Mouse (Mus musculus) spleen, adult 12 weeks (tissue): Measurements from ENCODE around the gene Acsf3.
A peak's percentile ranks its signal among the peaks of the same experiment; 100 is the strongest.

Source experiments
- DNase-seq: peaks from one replicate; pipeline ENCODE4 v3.0.0; 2022; ENCODE audit warnings: low spot score

Acsf3 gene

DNA sequence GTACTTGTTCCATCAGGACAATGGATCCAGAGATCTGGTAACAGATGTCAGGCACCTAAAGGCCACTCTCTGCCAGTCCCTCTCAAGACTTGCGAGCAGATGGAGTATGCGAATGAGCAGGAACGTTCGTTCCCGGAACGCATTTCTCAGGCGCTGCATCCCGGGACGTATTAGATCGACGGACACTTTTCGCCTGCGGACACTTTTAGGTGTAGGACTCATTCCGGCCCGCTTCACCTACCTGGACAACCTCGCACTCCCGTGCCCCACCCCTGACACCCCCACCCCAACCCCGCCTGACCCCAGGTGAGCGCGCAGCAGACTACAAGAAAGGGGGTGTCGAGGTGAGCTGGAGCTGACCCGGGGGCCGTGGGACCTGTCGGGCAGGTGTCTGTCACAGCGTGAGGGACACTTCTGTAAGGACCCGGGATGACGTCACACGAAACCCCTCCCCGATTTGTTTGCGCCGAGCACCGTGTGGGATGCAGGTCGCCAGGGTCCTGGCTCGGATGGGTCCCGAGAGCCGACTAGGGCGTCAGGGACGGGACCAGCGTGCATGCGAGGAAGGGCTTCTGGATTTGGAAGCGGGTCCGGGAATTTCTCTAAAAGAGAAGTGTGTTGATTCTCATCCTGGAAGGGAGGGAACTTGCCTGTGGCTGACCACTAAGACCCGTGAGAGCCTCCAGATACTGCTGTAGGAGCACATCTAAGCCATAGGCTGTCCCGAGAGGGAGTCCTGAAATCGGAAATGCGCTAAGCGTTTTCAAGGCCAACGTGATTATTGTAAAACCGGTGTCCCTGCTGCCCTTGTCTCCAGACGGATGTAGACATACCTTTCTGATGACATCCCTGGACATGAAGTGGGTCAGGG, at the start of gene Acsf3:
Gene Acsf3, plus strand, starts transcription at position 202 of the 871 bp plus-strand sequence.
- DNase-seq: peak; percentile 34

DNA sequence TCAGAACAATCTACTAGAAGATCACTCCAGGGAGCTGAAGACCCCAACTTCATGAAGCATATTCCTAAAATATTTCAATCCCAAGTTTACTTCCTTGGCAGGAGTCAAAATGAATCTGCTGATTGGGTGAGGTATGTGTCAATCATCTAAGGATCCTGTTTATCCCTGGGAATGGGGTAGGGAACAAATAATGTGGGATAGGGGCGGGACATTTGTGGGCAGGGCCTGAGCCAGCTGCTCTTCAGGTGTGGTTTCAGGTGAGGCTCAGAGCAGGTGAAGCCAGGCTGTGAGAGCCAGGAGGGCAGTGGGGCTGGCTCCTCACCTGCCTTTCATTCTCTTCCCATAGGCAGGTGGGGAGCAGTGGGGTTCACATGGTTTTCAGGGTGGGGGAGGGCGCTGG, 48.5 kb upstream of the Acsf3 start:
- DNase-seq: no peak

DNA sequence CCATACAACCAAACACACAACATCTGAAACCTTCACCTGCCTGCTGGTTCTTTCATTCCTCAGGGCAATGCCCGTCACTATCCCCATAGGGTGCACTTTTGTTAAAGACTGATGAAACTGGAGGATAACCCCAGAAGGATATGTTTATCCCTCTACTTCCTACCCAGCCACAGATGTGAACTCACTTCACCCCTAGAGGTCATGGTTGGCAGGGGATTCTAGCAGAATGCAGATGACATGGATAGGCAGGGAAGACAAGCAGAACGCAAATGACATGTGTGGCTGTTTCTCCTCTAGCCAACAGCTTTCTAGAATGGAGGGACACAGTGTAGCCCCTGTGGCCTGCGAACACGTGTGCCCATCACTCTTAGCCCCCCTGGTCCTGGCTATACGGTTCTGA, 47.9 kb upstream of the Acsf3 start:
- DNase-seq: no peak

DNA sequence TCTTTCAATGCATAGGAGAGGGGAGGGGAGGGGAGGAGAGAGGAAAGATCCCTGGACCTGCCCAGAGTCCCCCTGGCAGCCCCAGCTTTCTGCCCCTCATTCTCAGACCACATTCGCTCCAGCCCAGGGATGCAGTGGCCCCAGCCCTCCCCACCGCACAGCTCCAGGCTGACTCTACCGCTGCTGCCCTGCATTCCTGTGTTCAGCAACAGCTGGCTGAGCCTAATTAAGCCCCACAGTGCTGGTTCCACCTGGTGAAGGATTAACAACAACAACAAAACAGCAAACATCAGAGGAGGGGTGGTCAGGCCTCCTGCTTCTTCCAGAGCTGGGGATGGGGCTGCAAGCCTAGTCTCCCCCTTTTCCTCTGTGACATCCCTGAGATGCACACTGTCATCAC, 46.7 kb upstream of the Acsf3 start:
- DNase-seq: no peak

DNA sequence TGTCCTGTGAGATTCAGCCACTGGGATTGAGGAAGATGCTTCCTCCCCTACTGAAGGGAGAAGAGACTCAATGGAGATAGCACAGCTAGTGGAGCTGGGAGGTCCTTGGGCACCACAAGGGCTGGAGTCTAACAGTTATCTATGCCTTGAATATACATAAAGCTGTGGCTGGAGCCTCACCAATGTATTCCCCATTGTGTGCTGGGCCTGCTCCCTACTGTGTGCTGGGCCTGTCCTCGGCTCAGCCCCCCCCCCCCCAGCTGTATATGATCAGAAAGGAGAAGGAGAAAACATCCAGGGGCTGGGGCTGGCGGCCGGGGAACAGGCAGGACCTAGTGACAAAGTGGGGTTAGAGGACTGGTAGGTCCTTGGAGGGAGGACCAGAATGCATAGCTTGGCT, 40.2 kb upstream of the Acsf3 start:
- no peak for DNase-seq

DNA sequence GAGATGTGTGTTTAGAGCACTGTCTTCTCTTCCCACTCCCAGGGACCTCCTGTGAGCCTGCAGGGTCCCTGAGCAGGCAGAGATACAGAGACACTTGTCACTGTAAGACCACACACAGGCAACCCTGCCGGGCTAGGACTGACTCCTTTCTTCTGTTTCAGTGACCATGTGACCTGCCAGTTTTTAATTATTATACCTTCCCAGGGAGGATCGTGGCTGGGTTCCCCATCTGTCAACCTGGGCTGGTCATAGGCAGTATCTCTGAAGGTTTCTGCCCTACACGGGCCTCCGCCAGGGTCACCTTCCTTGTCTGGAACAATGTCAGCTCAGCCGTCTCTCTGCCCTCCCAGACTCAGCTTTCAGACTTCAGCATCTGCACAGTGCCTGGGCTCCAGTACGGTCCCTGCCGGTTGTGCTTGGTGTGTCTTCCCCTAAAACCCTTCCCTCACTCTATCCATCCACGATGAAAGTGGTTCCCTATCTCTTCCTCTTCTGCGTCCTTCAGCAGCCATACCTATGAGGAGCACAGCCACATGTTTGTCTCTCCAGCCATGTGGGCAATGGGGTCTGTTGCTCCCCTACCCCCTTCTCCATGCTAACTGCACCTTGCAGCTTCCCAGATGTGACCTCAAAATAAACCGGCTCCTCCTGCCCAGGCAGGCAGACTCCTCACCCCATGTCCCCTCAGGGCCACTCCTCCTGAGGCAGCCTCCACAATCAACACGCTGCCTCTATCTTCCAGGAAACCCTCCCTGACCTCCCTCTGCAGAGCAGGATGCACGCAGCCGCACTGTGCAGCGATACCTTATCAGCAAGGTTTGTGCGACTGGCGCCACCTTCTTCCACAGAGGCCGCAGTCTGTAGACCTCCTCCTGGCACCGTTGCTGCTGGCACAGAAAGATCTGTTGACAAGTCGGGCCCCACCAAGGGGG, 39.5 kb upstream of the Acsf3 start:
- DNase-seq: peak; percentile 46

DNA sequence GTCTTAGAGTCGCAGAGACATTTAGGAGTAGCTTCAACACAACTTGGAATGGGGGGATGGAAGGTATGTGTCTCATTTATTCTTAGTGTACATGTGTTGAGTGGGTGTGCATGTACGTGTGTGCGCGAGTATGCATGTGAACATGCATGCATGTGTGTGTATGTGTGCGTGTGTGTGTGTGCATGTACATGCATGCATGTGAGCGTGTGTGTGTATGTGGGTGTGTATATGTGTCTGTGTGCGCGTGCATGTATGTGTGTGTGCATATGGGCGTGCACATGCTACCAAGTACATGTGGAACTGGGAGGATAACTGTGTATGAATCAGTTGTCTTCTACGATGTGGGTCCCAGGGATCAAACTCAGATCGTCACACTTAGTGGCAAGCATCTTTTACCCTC, 38.7 kb upstream of the Acsf3 start:
- DNase-seq: no peak

DNA sequence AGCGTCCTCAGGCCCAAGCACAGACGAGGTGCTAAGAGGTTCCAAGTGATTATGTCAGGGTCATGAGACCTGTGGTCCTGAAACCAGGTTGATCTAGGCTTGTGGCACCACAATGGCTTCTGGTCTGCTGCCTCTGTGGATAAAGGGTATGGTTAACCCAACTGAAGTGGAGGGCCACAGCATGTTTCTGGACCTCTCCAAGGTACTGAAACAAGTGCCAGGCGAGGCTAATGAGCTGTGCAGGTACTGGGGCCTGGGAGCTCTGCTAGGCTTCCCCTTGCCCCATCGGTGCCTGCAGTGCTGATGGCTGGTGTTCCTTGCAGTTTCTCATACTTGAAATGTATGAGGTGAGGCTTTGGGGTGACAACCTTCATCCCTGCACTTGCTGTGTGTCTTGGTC, 38.2 kb upstream of the Acsf3 start:
- no peak for DNase-seq

DNA sequence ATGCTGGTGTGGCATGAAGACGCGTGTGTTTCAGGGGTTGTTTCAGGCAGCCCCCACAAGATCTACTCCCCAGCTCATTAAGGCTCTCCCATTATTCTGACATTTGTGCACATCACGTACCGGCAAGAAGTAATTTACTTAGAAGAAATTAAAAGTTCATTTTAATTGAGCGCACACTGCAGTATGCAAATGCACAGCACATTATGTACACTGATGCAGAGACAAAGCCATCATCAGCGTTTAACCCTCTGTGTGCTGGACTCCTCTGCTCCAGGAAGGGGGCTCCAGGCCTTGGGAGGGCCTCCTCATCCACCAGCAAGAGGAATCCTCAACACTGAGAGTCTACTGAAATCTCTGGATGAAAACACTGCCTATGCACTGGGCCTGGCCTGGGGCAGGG, 37.4 kb upstream of the Acsf3 start:
- no peak for DNase-seq

DNA sequence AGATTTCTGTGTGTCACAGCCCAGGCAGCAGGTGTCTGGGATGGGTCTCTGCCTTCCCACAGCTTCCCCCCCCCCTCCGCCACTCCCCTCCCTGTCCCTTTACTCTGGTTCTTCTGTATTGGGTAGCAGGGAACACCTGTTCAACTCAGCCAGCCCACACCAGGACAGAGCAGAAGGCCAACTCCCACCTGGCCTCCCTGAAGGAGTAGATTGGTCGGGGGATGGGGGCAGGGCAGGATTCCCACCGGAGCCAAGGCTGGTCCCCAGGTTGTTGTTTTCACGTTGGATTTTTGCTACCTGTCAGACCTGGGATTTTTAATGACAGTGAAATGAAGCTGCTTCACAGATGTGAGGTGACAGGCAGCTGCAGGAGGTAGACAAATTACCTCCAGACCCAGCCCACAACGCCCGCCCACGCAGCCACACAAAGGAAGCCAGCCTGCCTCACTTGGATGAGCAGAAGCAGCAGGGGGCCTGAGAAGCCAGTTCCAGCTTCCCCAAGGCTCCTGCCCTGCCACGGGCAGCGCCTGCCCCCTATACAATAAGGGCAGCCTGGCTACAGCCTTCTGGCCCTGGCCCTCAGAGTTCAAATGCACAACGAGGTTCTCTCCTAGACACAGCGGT, 36.1 kb upstream of the Acsf3 start:
- DNase-seq: peak; percentile 57

DNA sequence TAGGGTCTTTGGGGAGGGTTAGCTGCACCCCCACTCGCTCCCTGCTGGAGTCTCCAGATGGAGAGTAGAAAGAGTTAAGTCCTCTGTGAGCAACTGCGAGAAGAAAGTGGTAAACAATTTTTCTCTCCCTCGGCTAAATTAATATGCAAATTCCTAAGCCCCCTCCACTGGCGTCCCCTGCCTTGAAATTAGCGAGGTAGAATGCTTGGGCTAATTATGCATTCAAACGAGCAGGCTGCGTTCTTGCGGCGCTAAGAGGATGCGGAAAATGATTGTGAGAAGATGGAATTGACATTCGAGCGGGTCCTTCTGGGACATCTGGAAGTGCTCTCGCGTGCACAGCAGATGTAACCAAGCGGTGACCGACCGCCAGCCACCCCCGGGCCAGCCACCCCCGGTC, 32.8 kb upstream of the Acsf3 start:
- no peak for DNase-seq

DNA sequence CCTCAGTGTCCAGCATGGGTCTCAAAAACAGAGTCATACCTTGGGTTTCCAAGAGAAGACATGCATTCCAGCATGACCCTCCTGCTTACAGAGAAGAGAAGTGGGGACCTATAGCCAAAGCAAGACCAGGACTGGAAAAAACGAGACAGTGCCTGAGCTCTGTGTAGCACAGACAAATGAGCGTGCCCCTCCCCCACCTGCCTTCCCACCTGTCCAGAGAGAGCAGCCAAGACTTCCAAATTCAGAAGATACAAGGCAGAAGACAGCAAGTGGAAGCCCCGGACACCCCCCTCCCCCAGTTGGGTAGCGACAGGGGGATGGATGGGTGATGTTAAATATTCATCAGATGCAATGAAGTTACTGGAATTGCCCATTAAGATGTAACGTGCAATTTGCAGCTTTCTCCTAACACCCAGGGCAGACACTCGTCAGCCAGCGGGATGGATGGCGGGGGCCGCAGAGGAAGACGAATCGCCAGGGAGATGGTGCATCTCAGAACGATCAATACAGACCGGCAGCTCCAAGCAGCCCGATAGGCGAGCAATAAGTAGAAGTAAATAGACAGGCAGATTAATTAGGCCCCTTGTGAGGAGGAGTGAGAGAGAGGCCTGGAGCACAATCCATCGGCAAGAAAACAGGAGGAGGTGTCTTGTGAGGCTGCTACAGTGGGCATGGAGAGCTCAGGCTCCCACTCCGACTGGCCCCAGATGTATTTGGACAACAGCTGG, 30.1 kb upstream of the Acsf3 start:
- no peak for DNase-seq

DNA sequence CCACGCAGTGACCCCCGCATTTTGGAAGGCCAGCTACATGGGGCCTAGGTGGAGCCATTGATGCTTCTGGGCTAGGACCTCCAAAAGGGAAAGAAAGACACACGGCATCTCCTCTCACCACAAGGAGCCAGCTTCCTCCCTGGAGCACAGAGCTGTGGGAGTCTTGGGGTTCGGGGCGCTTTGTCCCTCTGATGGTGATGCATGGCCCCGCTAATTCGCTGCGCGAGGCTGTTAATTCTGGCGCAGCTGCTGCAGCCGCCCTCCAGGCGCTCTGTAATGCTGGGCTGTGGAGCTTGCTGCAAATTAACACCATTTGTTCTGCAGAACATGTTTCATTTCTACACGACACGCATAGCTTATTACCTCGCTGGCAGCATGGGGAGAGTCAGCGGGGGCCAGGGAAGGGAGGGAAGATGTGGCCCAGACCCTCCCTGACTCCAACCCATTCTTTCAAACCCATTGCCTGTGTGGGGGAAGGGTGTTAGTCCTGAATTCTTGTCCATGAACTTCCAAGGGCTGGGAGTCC, 29.5 kb upstream of the Acsf3 start:
- DNase-seq: no peak

DNA sequence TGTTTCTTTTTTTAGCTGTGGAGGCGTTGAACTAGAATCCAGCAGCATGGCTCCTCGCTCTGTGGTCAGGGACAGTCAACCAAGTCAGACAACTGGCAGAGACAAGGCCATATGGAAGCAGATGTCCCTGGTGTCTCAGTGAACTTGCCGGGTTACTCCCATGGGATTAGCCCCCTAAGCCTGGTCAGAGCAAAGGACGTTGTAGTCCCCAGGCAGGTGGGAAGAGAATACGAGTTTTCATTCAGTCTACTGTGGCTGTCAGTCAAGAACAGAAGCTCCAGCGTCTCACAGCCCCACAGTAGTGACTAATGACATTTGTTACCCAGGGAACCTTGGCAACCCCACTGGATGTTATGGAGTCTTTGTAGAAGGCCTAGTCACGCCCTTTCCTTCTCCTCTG, 28.8 kb upstream of the Acsf3 start:
- no peak for DNase-seq

DNA sequence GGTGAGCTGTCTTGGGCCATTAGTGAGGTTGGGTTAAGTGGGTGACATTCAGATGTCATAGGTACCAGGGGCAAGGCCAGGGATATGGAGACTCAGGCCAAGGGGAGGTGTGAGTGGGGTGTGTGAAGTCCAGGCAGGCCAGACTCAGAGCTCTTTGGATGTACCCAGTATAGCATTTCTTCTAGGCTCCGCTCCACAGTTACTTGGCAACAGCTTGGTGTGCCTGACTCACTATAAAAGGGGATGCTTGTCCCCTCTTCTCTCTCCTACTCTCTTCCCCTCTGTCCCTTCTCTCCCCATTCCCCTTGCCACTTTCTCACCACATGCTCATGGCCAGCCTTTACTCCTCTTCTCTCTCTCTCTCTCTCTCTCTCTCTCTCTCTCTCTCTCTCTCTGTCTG, 27.5 kb upstream of the Acsf3 start:
- no peak for DNase-seq

DNA sequence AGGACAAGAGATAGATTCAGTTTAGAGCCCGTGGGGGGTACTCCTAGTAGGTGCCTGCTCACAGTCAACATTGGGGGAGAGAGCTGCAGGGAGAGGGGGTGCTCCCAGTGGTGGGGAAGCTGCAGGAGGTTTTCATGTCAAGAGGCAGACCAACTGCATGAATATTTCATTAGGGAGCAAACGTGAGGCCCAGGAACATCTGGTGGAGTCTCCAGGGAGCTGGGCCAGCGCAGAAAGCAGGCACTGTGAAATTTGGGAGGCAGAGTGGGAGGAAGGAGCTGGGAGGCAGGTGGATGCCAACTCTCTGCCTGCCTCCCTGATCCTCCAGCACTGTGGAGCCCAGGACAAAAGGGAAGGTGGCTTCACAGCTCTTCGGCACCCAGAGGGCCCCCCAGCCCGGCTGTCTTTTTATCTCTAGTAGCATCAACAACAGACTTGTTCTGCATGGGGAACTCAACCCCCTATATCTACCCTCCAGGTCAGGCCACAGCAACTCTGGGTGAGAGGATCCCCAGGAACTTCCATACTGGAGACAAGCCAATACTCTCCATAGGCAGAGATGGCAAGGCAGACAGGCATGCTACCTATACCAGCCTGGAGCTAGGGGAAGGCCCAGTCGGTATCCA, 25.8 kb upstream of the Acsf3 start:
- no peak for DNase-seq

DNA sequence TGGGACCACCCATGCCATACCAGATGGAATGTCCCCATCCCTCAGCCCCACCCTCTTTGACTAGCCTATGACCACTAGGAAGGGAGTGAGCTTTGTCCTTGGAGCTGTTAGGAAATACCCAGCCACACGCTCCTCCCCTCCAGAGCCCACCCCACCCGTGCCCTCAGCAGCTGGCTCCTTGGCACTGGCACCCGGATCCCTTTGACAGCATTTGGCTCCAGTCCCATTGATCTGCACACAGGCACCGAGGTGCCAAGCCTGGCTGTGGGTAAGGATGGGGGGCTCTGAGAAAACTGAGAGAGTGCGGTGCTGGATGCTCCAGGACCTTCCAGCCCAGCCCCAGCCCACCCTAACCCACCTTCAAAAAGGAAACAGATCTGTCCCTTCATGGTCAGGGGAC, 23.9 kb upstream of the Acsf3 start:
- DNase-seq: no peak

DNA sequence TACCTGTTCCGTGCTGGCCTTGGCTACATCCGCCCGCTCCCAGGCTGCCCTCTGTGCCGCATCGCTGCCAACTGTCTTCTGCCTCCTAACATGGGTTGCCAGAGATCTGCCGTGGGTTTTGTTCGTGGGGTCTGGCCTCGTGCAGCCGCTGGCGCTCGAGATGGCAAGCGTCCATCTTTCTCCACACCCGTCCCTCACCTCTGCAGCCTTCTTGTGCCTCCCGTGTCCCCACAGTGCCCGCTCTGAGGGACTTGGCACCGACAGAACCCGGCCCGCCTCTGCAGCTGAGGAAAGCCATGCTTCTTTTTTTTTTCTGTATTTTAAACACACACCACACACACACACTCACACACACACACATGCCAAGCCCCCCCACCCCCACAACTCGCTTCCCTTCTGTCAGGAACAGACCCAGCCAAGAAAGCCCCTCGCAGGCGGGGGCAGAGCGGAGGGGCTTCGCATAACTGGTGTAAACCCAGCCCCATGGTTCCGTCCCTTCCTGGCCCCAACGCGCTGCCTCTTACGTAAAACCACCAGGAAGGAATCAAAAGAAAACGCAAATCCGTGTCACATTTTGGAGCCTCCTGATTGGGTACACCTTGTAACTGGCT, 23.1 kb upstream of the Acsf3 start:
- no peak for DNase-seq

DNA sequence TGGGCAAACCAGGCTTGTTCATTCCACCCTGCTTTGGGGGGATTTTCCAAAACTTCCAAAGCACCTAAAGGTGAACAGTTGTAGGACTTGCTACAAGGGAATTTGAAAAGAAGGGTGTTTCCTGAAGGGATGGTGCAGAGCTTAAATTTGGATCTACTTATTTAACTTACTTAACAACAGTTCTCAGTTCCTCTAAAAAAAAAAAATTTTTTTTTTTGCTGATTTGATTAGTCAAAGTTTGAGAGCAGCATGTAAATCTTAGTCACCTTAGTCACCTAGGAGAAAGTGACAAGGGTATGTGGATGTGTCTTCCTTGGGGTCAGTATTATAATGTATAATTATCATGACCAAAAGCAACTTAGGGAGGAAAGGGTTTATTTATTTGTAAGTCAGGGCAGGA, 16.7 kb upstream of the Acsf3 start:
- no peak for DNase-seq

DNA sequence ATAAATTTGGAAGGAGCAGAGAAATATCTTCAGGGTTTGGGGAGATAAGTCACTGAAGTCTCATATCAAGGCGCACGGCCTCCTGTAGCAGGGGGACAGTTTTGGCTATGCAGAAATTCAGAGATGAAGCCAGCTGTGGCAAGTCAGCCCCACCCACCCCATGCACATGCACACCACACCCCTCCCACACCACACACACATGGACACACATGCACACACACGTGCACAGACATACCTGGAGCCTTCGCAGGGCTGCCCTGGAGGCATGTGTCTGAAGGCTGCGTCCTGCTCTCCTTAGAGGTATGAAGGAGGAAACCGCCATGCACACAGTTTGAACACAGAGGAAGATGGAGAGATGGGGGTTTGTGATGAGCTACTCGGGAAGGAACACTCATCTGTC, 15.2 kb upstream of the Acsf3 start:
- no peak for DNase-seq

DNA sequence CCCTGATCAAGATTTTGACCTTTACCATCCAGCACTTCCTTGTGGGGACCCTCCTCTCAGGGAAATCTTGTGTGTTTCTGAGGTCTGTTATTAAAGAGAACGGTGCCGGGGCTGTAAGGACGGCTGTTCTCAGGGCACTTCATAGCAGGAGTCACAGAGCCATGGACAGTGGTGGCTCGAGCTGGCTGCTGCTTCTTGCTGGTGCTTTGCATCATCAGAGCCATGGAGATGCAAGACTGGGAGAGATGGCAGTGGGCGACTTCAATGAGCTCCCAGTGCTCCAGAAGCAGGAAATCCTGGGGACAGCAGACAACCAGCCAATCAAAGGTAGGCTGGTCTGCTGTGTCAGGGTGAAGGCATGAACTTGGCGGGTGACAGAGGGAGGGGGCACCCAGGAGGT, 14.2 kb upstream of the Acsf3 start:
- no peak for DNase-seq
